ENCODE assay signal across 17 mouse cellular contexts in the genomic region with DNA sequence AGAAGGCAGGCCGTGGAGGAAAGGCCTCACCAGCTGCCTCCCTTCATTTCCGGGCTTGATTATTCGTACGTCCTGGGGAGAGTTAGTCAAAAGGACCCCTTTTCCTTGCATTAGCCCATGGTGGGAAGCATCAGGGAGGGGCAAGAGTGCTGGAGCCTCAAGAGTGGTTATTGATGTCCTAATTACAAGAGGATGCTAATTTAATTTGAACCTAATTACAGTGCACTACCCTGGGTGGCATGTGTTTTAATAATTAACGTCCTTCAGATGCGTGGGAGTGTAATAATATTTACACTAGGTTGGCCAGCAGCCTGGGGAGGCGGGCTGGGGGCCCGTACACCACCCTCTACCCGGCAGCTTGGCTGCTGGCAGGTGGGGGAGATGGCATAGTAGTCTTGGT. TPM values are rescaled to one million over a fixed set of nuclear protein-coding genes. Genes with fewer than 3 reads are reported as not detected.
DNase-seq lines count a peak whose midpoint lies in the region; ATAC-seq lines count a peak whose summit lies in the region.
"Had no signal": no experiment of that assay in that cellular context is flagged by ENCODE, and none has a peak within 500 bp of the region (broad histone marks: within the 10 kb centered on the region; RNA-seq: fewer than 3 reads in every experiment).

No protein-coding gene starts in this region.

- 69% methylated on average over 9 of the region's 9 CpGs for WGBS in midbrain, embryonic 11.5 days
- WGBS in midbrain, embryonic 10.5 days: 65% methylated on average over 9 of the region's 9 CpGs
- WGBS in forebrain, embryonic 14.5 days: 14% methylated on average over 9 of the region's 9 CpGs
- WGBS in hindbrain, embryonic 12.5 days: 34% methylated on average over 9 of the region's 9 CpGs
- 42% methylated on average over 9 of the region's 9 CpGs for WGBS in midbrain, embryonic 16.5 days

- H3K4me3 ChIP-seq in midbrain, embryonic 11.5 days (ENCODE audit: low read depth, low read length): no peak overlapping the region
- no peak overlapping the region for H3K4me3 ChIP-seq in midbrain, embryonic 10.5 days
- H3K4me3 ChIP-seq in forebrain, embryonic 14.5 days (ENCODE audit: low read depth, low read length): no peak overlapping the region
- H3K4me3 ChIP-seq in hindbrain, embryonic 12.5 days: no peak overlapping the region
- H3K4me3 ChIP-seq in midbrain, embryonic 16.5 days (ENCODE audit: low read depth, low read length): no peak overlapping the region
- H3K4me3 ChIP-seq: heart, embryonic 10.5 days; limb, embryonic 10.5 days had no signal

- no peak overlapping the region for H3K27ac ChIP-seq in midbrain, embryonic 11.5 days (ENCODE audit: low read depth, low read length)
- H3K27ac ChIP-seq in midbrain, embryonic 10.5 days (replicated peaks): no peak overlapping the region
- H3K27ac ChIP-seq in forebrain, embryonic 14.5 days (ENCODE audit: low read depth, low read length): no peak overlapping the region
- no peak overlapping the region for H3K27ac ChIP-seq in hindbrain, embryonic 12.5 days
- no peak overlapping the region for H3K27ac ChIP-seq in midbrain, embryonic 16.5 days (ENCODE audit: low read length)
- H3K27ac ChIP-seq: heart, embryonic 10.5 days; kidney, postnatal 0 days; limb, embryonic 10.5 days had no signal

- ATAC-seq in midbrain, embryonic 11.5 days (ENCODE audit: low FRiP score): no peak
- ATAC-seq in forebrain, embryonic 14.5 days: peak; percentile 76
- ATAC-seq in hindbrain, embryonic 12.5 days (ENCODE audit: low FRiP score): peak; percentile 51
- 0 out of 2 replicates have a peak, but pooled peaks have one; percentile 14 for ATAC-seq in midbrain, embryonic 16.5 days
- ATAC-seq in megakaryocyte progenitor cell, adult 5-6 weeks (replicated peaks; ENCODE audit: poor library complexity): no peak
- ATAC-seq: Patski had no signal

- H3K36me3 ChIP-seq in midbrain, embryonic 11.5 days (ENCODE audit: control insufficient read depth, insufficient read depth, low read length): no peaks in the 10 kb centered on the region
- H3K36me3 ChIP-seq in midbrain, embryonic 10.5 days: peaks cover 45% of the 10 kb centered on the region
- H3K36me3 ChIP-seq in forebrain, embryonic 14.5 days (ENCODE audit: control insufficient read depth, insufficient read depth, low read length): peaks cover 12% of the 10 kb centered on the region
- peaks cover 14% of the 10 kb centered on the region; the same call in 1 of the 2 replicates for H3K36me3 ChIP-seq in hindbrain, embryonic 12.5 days
- H3K36me3 ChIP-seq in midbrain, embryonic 16.5 days (ENCODE audit: control insufficient read depth, insufficient read depth, low read length): no peaks in the 10 kb centered on the region

- H3K27me3 ChIP-seq in midbrain, embryonic 11.5 days (ENCODE audit: control insufficient read depth, insufficient read depth, low read length): no peaks in the 10 kb centered on the region
- H3K27me3 ChIP-seq in midbrain, embryonic 10.5 days (ENCODE audit: low read depth, poor library complexity, severe bottlenecking): no peaks in the 10 kb centered on the region
- 0 out of 2 replicates have a peak, but pooled peaks cover 6% of the 10 kb centered on the region for H3K27me3 ChIP-seq in forebrain, embryonic 14.5 days (replicated peaks; ENCODE audit: control insufficient read depth, insufficient read depth, low read length)
- no peaks in the 10 kb centered on the region for H3K27me3 ChIP-seq in hindbrain, embryonic 12.5 days
- no peaks in the 10 kb centered on the region for H3K27me3 ChIP-seq in midbrain, embryonic 16.5 days (ENCODE audit: control insufficient read depth, insufficient read depth, low read depth, low read length)
- H3K27me3 ChIP-seq: Patski had no signal

- H3K9me3 ChIP-seq in midbrain, embryonic 11.5 days (ENCODE audit: control insufficient read depth, low read length): no peaks in the 10 kb centered on the region
- no peaks in the 10 kb centered on the region for H3K9me3 ChIP-seq in midbrain, embryonic 10.5 days (replicated peaks)
- H3K9me3 ChIP-seq in forebrain, embryonic 14.5 days (replicated peaks; ENCODE audit: control insufficient read depth, low read length): no peaks in the 10 kb centered on the region
- H3K9me3 ChIP-seq in hindbrain, embryonic 12.5 days (replicated peaks): no peaks in the 10 kb centered on the region
- H3K9me3 ChIP-seq in midbrain, embryonic 16.5 days (replicated peaks; ENCODE audit: control insufficient read depth, low read length, poor library complexity, severe bottlenecking): no peaks in the 10 kb centered on the region
- H3K9me3 ChIP-seq: heart, embryonic 10.5 days; limb, embryonic 10.5 days had no signal

- 0 out of 2 replicates have a peak, but pooled peaks cover 2% of the 10 kb centered on the region for H3K4me1 ChIP-seq in midbrain, embryonic 11.5 days (ENCODE audit: control insufficient read depth, insufficient read depth, low read length)
- peaks cover 20% of the 10 kb centered on the region for H3K4me1 ChIP-seq in midbrain, embryonic 10.5 days
- H3K4me1 ChIP-seq in forebrain, embryonic 14.5 days (ENCODE audit: control insufficient read depth, insufficient read depth, low read length): peaks cover 19% of the 10 kb centered on the region
- H3K4me1 ChIP-seq in hindbrain, embryonic 12.5 days: peaks cover 43% of the 10 kb centered on the region
- H3K4me1 ChIP-seq in midbrain, embryonic 16.5 days (ENCODE audit: control insufficient read depth, insufficient read depth, low read length): peaks cover 13% of the 10 kb centered on the region

- no peak overlapping the region for H3K4me2 ChIP-seq in midbrain, embryonic 11.5 days
- H3K4me2 ChIP-seq in forebrain, embryonic 14.5 days (ENCODE audit: low read length): no peak overlapping the region
- H3K4me2 ChIP-seq in hindbrain, embryonic 12.5 days (replicated peaks): no peak overlapping the region
- no peak overlapping the region for H3K4me2 ChIP-seq in midbrain, embryonic 16.5 days (ENCODE audit: low read length)
- H3K4me2 ChIP-seq: liver, embryonic 11.5 days had no signal

- DNase-seq in midbrain, embryonic 11.5 days (ENCODE audit: low spot score, missing footprints): peak; percentile 75
- DNase-seq in midbrain, embryonic 10.5 days (ENCODE audit: low spot score): no peak
- DNase-seq in forebrain, embryonic 14.5 days (ENCODE audit: low spot score): peak; percentile 68
- DNase-seq in kidney, adult 11 months: no peak
- DNase-seq: gastrocnemius, postnatal 14 days; heart, postnatal 14 days; lung, adult 2 months; right cerebral cortex, postnatal 14 days; thymus, postnatal 14 days had no signal

- H3K9ac ChIP-seq in midbrain, embryonic 11.5 days (ENCODE audit: low read length): no peak overlapping the region
- H3K9ac ChIP-seq in forebrain, embryonic 14.5 days (ENCODE audit: low read length): no peak overlapping the region
- no peak overlapping the region for H3K9ac ChIP-seq in hindbrain, embryonic 12.5 days
- no peak overlapping the region for H3K9ac ChIP-seq in midbrain, embryonic 16.5 days (ENCODE audit: low read depth, low read length)

RNA-seq across cellular contexts. Expression of a gene that starts 59.9 kb away (rescaled TPM):
- polyA plus RNA-seq in midbrain, embryonic 11.5 days (2014; fragmentation: Nextera tagmentation; extraction: Ambion mirVana): 2.2 and 2.7 TPM in 2 replicates
- polyA plus RNA-seq in midbrain, embryonic 10.5 days (2016; fragmentation: Nextera tagmentation; extraction: Ambion mirVana): 1.5 and 2.3 TPM in 2 replicates
- 5.8 and 7.6 TPM in 2 replicates for polyA plus RNA-seq in forebrain, embryonic 14.5 days (2014; fragmentation: Nextera tagmentation; extraction: Ambion mirVana)
- 3.6 and 4.6 TPM in 2 replicates for polyA plus RNA-seq in hindbrain, embryonic 12.5 days (2016; fragmentation: Nextera tagmentation; extraction: Ambion mirVana)
- 6.7 and 6.8 TPM in 2 replicates for polyA plus RNA-seq in midbrain, embryonic 16.5 days (2015; fragmentation: Nextera tagmentation; extraction: Ambion mirVana)
- total RNA-seq in megakaryocyte progenitor cell, adult 5-6 weeks (2015): not detected in 2 replicates
- 0.61 TPM in 1 of 2 replicates, not detected in the other for total RNA-seq in megakaryocyte progenitor cell, adult 5-6 weeks (2017)
- polyA plus RNA-seq: Patski had no signal

Comparison
In these comparisons a context has a peak if more than half of its experiments do, and no peak if none do; other contexts are left out.
1. ATAC-seq: peak in forebrain, embryonic 14.5 days (single experiment), hindbrain, embryonic 12.5 days (single experiment) and midbrain, embryonic 16.5 days (single experiment); none in midbrain, embryonic 11.5 days (single experiment) and megakaryocyte progenitor cell, adult 5-6 weeks (single experiment).
2. DNase-seq: peak in midbrain, embryonic 11.5 days (single experiment) and forebrain, embryonic 14.5 days (single experiment); none in midbrain, embryonic 10.5 days (single experiment) and kidney, adult 11 months (single experiment).